Mouse (Mus musculus) small intestine, adult 2 months (tissue): ENCODE data around the gene Arhgef33. TPM values are rescaled to one million over a fixed set of nuclear protein-coding genes. Genes with fewer than 3 reads are reported as not detected.

Experiments
- H3K27ac ChIP-seq: fragments of 200-500 bp; 2 replicates; pipeline ENCODE4 v1.5.1; 2012; ENCODE audit warnings: low read depth, low read length, control low read depth, inconsistent platforms; ENCODE audit not compliant: insufficient read depth
- H3K27me3 ChIP-seq: fragments of 200-500 bp; 2 replicates; pipeline ENCODE4 v1.6.1; 2012; ENCODE audit warnings: mild to moderate bottlenecking, moderate library complexity, low read length, inconsistent platforms; ENCODE audit not compliant: control insufficient read depth, insufficient read depth
- H3K36me3 ChIP-seq: fragments of 200-500 bp; 2 replicates; pipeline ENCODE4 v1.6.1; 2012; ENCODE audit warnings: mild to moderate bottlenecking, low read length, control low read depth, inconsistent platforms; ENCODE audit not compliant: control insufficient read depth, insufficient read depth
- H3K4me1 ChIP-seq: fragments of 200-500 bp; 2 replicates; pipeline ENCODE4 v1.6.1; 2012; ENCODE audit warnings: low read length, inconsistent platforms, mixed read lengths; ENCODE audit not compliant: control insufficient read depth, insufficient read depth, insufficient read length
- H3K4me3 ChIP-seq: fragments of 200-500 bp; 2 replicates; pipeline ENCODE4 v1.5.1; 2012; ENCODE audit warnings: low read depth, mild to moderate bottlenecking, control low read depth, inconsistent platforms, low read length, moderate library complexity
- CTCF ChIP-seq: fragments of 200-500 bp; IDR thresholded peaks from 2 replicates; pipeline ENCODE4 v1.5.1; 2012; ENCODE audit warnings: low read depth, mild to moderate bottlenecking, control low read depth, inconsistent platforms, low read length, moderate library complexity, mixed read lengths; ENCODE audit not compliant: insufficient replicate concordance, insufficient read length; ENCODE audit errors: extremely low read depth
- POLR2A ChIP-seq: fragments of 200-500 bp; IDR thresholded peaks from 2 replicates; pipeline ENCODE4 v1.6.1; 2012; ENCODE audit warnings: low read depth, mild to moderate bottlenecking, control low read depth, inconsistent platforms, low read length, moderate library complexity
- WGBS: fragments of 180-500 bp; shearing (Covaris S2); methylation state at CpG from one replicate; pipeline ENCODE4 v1.1.7; 2018; 5-methylcytosine and 5-hydroxymethylcytosine counted together
- polyA plus RNA-seq: library from polyadenylated mRNA; depleted of rRNA; stranded (reverse); fragments of >200 nt; gene quantifications from 2 replicates; pipeline ENCODE4 v1.2.3, GENCODE M21; 2012

Gene Arhgef33
- polyA plus RNA-seq, 1 experiment, result 0.28 TPM

GRCm38 (mm10) chr17:80385671-80386070, 78.5 kb downstream of the Arhgef33 start:
- Histone ChIP-seq H3K36me3 (no peaks in the 10 kb centered on the region), H3K27ac (no peak overlapping the region), H3K27me3 (no peaks in the 10 kb centered on the region), H3K4me3 (no peak overlapping the region), H3K4me1 (no peaks in the 10 kb centered on the region)
- TF ChIP-seq CTCF (no peak), POLR2A (no peak)
- 57% methylated on average over 1 of the region's 1 CpGs for WGBS

GRCm38 (mm10) chr17:80390024-80390423, 82.8 kb downstream of the Arhgef33 start:
- no peak for TF ChIP-seq POLR2A
- TF ChIP-seq CTCF, result no peak
- Histone ChIP-seq H3K4me3 (no peak overlapping the region), H3K27me3 (no peaks in the 10 kb centered on the region), H3K27ac (no peak overlapping the region), H3K4me1 (no peaks in the 10 kb centered on the region), H3K36me3 (no peaks in the 10 kb centered on the region)
- 81% methylated on average over 10 of the region's 10 CpGs for WGBS

- H3K4me3 ChIP-seq, result peak overlapping the region; percentile 60
- 11% methylated on average over 17 of the region's 17 CpGs for WGBS
- H3K27ac ChIP-seq, result no peak overlapping the region
- H3K4me1 ChIP-seq, result no peaks in the 10 kb centered on the region
- TF ChIP-seq CTCF (peak; percentile 43; the same call in 1 of the 2 replicates), POLR2A (no peak)
- H3K36me3 ChIP-seq, result no peaks in the 10 kb centered on the region
- no peaks in the 10 kb centered on the region for H3K27me3 ChIP-seq
Measured at GRCm38 (mm10) chr17:80391423-80392403, 84.5 kb downstream of the Arhgef33 start.

- H3K36me3 ChIP-seq, result peaks cover 20% of the 10 kb centered on the region
- H3K27ac ChIP-seq, result no peak overlapping the region
- no peak for TF ChIP-seq CTCF
- TF ChIP-seq POLR2A, result no peak
- 93% methylated on average over 7 of the region's 7 CpGs for WGBS
- no peaks in the 10 kb centered on the region for H3K4me1 ChIP-seq
- no peaks in the 10 kb centered on the region for H3K27me3 ChIP-seq
- no peak overlapping the region for H3K4me3 ChIP-seq
Measured at GRCm38 (mm10) chr17:80398243-80398642, 91.0 kb downstream of the Arhgef33 start.

- Histone ChIP-seq H3K27me3 (no peaks in the 10 kb centered on the region), H3K4me3 (no peak overlapping the region), H3K4me1 (no peaks in the 10 kb centered on the region), H3K36me3 (peaks cover 54% of the 10 kb centered on the region), H3K27ac (no peak overlapping the region)
- no peak for TF ChIP-seq POLR2A
- TF ChIP-seq CTCF, result no peak
- WGBS, result 60% methylated on average over 1 of the region's 1 CpGs
Measured at GRCm38 (mm10) chr17:80411182-80411581, 104.0 kb downstream of the Arhgef33 start.

GRCm38 (mm10) chr17:80418572-80419210, 111.5 kb downstream of the Arhgef33 start:
- TF ChIP-seq POLR2A (no peak), CTCF (no peak)
- WGBS, result 85% methylated on average over 10 of the region's 10 CpGs
- Histone ChIP-seq H3K36me3 (peaks cover 48% of the 10 kb centered on the region), H3K27me3 (no peaks in the 10 kb centered on the region), H3K4me3 (no peak overlapping the region), H3K4me1 (no peaks in the 10 kb centered on the region), H3K27ac (no peak overlapping the region)

GRCm38 (mm10) chr17:80420998-80421397, 113.8 kb downstream of the Arhgef33 start:
- Histone ChIP-seq H3K4me1 (no peaks in the 10 kb centered on the region), H3K27ac (no peak overlapping the region), H3K27me3 (no peaks in the 10 kb centered on the region), H3K4me3 (no peak overlapping the region), H3K36me3 (peaks cover 38% of the 10 kb centered on the region)
- TF ChIP-seq POLR2A (no peak), CTCF (no peak)
- 90% methylated on average over 1 of the region's 1 CpGs for WGBS
